Mouse (Mus musculus): Measurements from ENCODE around the gene Meltf. TPM values are rescaled to one million over a fixed set of nuclear protein-coding genes. Genes with fewer than 3 reads are reported as not detected.

Gene Meltf
- polyA plus RNA-seq, 1 experiment = not detected

DNA sequence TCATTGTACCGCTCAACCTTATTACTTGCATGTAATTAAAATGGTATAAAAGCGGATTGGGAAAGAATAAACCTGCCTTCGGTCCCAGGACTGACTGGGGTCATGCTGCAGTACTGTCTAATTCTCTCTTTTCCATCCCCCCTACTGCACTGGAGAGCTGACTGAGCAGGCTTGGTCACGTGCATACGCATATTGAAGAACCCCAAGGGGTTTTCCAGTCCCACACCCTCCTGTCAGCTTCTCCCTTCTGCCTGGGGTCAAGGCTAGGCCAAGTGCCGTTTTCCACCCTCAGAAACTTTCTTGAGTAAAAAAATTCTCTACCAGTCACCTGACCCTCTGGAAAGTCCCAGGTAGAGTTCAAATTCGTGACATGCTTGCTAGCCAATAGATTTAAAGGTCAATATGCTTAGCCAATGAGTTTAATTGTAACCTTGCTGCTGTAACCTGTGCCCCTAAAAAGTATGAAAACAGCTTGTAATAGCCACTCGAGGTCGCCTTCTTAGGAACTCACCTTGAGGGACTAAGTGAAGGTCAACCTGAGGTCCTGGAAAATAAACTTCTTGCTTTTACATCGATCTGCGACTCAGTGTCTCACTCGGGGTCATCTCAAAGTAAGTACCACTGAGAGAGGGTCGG, 48.1 kb downstream of the Meltf start:
- Histone ChIP-seq H3K27me3 (ENCODE audit: control insufficient read depth) (peaks cover 7% of the 10 kb centered on the region), H3K36me3 (ENCODE audit: control insufficient read depth) (no peaks in the 10 kb centered on the region), H3K9me3 (ENCODE audit: control insufficient read depth, low read length) (no peaks in the 10 kb centered on the region), H3K4me3 (replicated peaks) (no peak overlapping the region), H3K4me1 (ENCODE audit: control insufficient read depth) (no peaks in the 10 kb centered on the region)
- TF ChIP-seq TAL1 (IDR thresholded peaks at IDR 0.05; ENCODE audit: low read length) = no peak
- no peak for TF ChIP-seq GATA1 (IDR thresholded peaks at IDR 0.05; ENCODE audit: low read length)

DNA sequence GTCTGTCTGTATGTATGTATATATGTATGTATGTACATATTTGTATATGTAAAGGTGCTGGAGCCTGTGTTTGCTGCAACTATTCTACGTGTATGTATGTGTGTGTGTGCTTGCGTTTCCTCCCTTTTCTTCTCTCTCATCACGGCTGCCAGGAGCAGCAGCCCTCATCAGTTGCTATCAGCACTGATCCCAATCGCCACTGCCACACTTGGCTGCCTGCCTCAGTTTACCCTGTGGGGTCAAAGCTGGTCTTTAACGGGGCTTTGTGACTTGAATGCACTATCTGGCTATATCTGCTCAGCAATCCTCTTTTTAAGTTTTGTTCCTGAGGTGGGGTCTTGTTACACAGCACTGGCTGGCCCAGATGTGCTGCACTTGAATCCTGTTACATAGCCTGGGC, 48.8 kb downstream of the Meltf start:
- Histone ChIP-seq H3K9me3 (ENCODE audit: control insufficient read depth, low read length) (no peaks in the 10 kb centered on the region), H3K4me3 (replicated peaks) (no peak overlapping the region), H3K4me1 (ENCODE audit: control insufficient read depth) (no peaks in the 10 kb centered on the region), H3K36me3 (ENCODE audit: control insufficient read depth) (no peaks in the 10 kb centered on the region), H3K27me3 (ENCODE audit: control insufficient read depth) (peaks cover 13% of the 10 kb centered on the region)
- TF ChIP-seq GATA1 (IDR thresholded peaks at IDR 0.05; ENCODE audit: low read length) = no peak
- no peak for TF ChIP-seq TAL1 (IDR thresholded peaks at IDR 0.05; ENCODE audit: low read length)

DNA sequence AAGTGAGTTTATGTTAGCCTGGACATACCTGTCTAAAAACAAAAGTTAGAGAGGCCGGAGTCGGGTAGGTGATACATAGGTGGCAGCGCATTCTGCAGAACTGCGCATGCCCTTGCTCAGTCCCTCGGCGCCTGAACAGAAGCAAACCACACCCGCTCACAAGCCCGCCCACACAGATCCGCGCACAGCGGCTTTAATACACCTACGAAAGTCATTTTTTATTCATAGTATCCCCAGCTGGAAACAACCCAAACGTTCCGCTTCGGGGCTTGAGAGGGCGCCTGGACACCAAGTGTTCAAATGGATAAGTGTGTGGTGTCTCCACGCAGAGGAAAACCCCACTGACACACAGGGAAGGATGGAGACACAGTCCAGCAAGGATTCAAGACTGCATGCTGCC, 52.7 kb downstream of the Meltf start:
- no peak for TF ChIP-seq GATA1 (IDR thresholded peaks at IDR 0.05; ENCODE audit: low read length)
- TF ChIP-seq TAL1 (IDR thresholded peaks at IDR 0.05; ENCODE audit: low read length) = no peak
- H3K4me1 ChIP-seq (ENCODE audit: control insufficient read depth) = peaks cover 15% of the 10 kb centered on the region
- peaks cover 52% of the 10 kb centered on the region for H3K27me3 ChIP-seq (ENCODE audit: control insufficient read depth)
- H3K4me3 ChIP-seq (replicated peaks) = no peak overlapping the region
- H3K9me3 ChIP-seq (ENCODE audit: control insufficient read depth, low read length) = peaks cover 9% of the 10 kb centered on the region; the same call in 1 of the 2 replicates
- H3K36me3 ChIP-seq (ENCODE audit: control insufficient read depth) = no peaks in the 10 kb centered on the region

DNA sequence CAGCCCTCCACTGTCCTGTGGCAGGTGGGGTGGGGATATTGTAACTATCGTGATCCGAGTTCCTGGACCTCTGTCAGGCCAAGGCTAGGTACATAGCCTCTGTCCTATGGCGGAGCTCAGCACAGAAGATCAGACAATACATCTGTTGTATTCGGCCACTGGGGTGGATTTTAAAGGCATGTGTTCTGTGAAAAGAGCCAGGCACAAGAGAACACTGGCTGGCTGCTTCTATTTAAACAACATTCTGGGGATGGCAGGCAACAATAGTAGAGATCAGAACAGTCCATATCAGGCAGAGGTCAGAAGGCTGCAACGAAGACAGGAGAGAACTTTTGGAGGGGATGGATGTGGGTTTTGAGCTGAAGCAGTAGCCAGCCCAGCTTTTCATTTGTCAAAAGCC, 53.6 kb downstream of the Meltf start:
- TF ChIP-seq GATA1 (IDR thresholded peaks at IDR 0.05; ENCODE audit: low read length) (no peak), TAL1 (IDR thresholded peaks at IDR 0.05; ENCODE audit: low read length) (no peak)
- Histone ChIP-seq H3K4me3 (replicated peaks) (no peak overlapping the region), H3K27me3 (ENCODE audit: control insufficient read depth) (peaks cover 59% of the 10 kb centered on the region), H3K9me3 (ENCODE audit: control insufficient read depth, low read length) (peaks cover 14% of the 10 kb centered on the region), H3K36me3 (ENCODE audit: control insufficient read depth) (no peaks in the 10 kb centered on the region), H3K4me1 (ENCODE audit: control insufficient read depth) (peaks cover 15% of the 10 kb centered on the region)

DNA sequence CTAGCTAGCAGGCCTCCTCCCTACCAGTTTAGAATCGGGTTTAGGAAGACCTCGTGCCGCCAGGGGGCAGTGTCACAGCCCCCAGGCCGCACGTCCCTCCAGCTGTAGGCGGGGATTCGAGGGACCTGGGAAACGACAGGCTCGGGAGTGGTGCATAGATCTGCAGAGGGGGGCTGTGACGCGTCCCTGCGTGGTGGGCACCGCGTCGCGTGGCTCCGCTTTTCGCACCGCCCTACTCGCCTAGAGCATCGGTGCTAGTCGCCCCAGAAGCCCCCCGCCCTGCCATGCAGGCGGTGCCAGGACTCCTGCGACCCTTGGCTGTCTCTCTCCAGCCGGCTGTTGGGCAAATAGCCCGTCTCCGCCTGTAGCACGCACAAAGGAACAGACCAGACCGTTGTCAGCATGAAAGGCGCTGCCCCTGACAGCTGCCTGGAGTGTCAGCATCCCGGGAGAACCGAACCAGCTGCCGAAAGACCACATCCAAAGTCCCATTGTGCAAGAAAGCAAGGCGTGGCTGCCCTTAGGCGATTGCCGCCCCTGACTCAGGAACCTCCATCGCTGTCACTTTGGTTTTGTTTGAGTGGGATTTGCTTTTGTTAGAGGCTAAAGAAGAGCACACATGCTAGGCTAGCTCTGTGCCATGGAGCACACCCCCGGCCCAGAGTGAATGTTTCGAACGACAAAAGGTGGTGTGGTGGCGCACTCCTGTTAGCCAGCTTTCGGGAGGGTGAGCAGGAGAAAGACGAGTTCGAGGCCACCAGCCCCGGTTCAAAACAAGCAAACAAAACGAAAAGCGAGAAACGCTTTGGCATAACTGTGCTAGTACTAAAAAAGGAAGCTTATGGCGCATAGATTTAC, 54.5 kb downstream of the Meltf start:
- peaks cover 15% of the 10 kb centered on the region for H3K4me1 ChIP-seq (ENCODE audit: control insufficient read depth)
- peaks cover 62% of the 10 kb centered on the region for H3K27me3 ChIP-seq (ENCODE audit: control insufficient read depth)
- no peaks in the 10 kb centered on the region for H3K36me3 ChIP-seq (ENCODE audit: control insufficient read depth)
- H3K4me3 ChIP-seq (replicated peaks) = peak overlapping the region; percentile 46
- peaks cover 14% of the 10 kb centered on the region for H3K9me3 ChIP-seq (ENCODE audit: control insufficient read depth, low read length)
- TF ChIP-seq GATA1 (IDR thresholded peaks at IDR 0.05; ENCODE audit: low read length) (no peak), TAL1 (IDR thresholded peaks at IDR 0.05; ENCODE audit: low read length) (no peak)

DNA sequence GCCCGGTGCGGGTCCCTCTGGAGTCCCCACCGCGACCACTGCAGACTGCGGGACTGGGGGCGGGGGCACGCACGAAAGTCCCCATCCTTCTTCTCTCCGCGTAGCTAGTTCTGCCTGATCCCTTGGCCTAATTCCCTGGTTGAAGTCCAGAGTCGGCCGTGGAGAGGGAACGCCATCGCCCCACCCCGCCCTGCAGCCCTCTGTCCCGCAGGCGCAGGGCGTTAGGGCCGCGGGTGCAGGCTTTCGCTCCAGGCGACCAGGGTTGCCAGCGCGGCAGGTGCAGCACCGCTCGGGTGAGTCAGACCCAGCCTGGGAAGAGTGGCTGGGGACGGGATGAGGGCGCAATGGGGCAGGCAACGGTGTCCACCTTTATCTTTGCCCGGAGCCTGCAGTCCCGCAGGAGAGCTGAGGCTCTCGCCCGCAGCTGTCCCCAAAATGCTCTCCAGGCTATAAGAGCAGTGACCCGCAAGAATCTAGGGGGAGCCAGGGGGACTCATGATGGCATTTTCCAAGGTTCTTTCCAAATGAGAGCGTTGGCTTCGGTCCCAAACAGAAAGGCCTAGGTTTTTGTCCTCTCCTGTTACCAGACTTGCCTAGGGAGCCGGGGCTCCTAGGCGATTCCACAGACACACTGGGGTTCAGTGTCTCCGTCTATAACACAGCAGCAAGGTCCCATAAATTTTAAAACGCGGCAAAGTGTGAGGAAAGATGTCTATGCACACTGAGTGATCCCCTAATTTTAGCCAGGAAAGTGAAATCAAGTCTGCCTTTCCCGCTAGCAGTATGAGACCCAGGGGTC, 55.3 kb downstream of the Meltf start, which contains the start of gene Pigz:
Pigz (plus strand) TSS at position 101 of the 799 bp plus-strand sequence.
- Histone ChIP-seq H3K4me3 (replicated peaks) (peak within 1 kb of the TSS; percentile 46), H3K36me3 (ENCODE audit: control insufficient read depth) (no peaks in the 10 kb centered on the region), H3K4me1 (ENCODE audit: control insufficient read depth) (peaks cover 15% of the 10 kb centered on the region), H3K27me3 (ENCODE audit: control insufficient read depth) (peaks cover 62% of the 10 kb centered on the region), H3K9me3 (ENCODE audit: control insufficient read depth, low read length) (peaks cover 14% of the 10 kb centered on the region)
- no peak for TF ChIP-seq GATA1 (IDR thresholded peaks at IDR 0.05; ENCODE audit: low read length)

DNA sequence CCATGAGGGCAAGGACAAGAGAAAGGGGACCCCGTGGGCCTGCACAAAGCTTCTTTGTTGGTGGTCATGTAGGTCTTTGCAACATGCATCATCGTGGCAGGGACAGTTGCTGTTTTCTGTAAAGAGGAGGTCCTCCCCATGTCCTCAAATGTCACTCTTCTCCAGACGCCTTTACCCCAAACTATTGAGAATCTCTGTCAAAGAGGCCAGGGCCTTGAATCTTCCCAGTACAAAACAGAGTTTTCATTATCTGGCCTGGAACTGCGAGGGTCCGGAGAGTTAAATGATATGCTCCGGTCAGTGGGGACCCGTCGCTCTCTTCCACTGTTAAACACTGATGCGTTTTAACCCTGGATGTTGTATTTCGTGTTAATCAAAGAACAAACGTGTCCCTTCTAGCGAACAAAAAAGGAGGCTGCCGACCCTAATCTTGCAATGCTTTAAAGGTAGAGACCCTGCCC, 56.0 kb downstream of the Meltf start:
- H3K27me3 ChIP-seq (ENCODE audit: control insufficient read depth) = peaks cover 64% of the 10 kb centered on the region
- no peaks in the 10 kb centered on the region for H3K36me3 ChIP-seq (ENCODE audit: control insufficient read depth)

DNA sequence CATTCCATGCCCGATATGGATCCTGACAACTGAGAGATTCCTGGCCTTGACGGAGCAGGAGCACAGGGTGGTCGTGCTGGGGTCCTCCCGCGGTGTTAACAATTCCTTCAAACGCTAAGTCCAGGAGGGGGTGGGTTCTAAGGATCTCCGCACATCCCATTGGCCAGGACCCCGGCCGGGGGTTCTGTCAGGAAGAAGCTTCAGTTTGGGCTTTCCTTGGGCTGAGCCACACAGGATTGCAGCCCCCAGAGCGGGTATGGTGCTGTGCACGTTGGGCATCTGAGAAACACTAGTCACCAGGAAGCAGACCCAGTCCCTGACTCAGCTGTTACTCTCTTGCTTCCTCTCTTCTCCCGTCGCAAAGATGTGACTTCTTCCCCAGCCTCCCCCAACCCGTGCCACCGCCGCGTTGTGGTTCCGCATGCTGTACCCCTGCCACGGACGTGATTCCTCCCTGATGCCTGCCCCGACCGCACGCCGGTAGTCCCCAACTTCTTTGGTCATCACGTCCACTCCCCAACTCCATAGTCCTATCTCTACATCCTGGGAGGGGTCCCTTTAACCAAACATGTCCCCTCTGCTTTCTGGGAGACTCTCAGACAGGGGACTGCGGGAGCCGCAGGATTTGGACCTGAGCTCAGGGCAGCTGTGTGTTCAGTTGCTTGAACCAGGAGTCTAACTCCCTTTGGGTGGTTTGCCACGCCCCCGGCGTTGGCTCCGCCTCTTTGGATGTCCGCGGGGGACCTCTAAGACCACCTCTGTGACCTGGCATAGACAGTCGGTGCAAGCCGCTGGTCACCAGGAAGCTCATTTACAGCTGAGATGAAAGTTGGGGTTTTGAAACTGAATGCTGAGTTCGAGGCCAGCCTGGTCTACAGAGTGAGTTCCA, 56.7 kb downstream of the Meltf start:
- Histone ChIP-seq H3K4me3 (replicated peaks) (no peak overlapping the region), H3K9me3 (ENCODE audit: control insufficient read depth, low read length) (peaks cover 14% of the 10 kb centered on the region), H3K36me3 (ENCODE audit: control insufficient read depth) (no peaks in the 10 kb centered on the region), H3K27me3 (ENCODE audit: control insufficient read depth) (peaks cover 62% of the 10 kb centered on the region), H3K4me1 (ENCODE audit: control insufficient read depth) (peaks cover 15% of the 10 kb centered on the region)
- TF ChIP-seq GATA1 (IDR thresholded peaks at IDR 0.05; ENCODE audit: low read length) (no peak), TAL1 (IDR thresholded peaks at IDR 0.05; ENCODE audit: low read length) (no peak)

More for the DNA sequence above, 56.0 kb downstream of the Meltf start:
- peaks cover 14% of the 10 kb centered on the region for H3K9me3 ChIP-seq (ENCODE audit: control insufficient read depth, low read length)
- H3K4me3 ChIP-seq (replicated peaks) = no peak overlapping the region
- H3K4me1 ChIP-seq (ENCODE audit: control insufficient read depth) = peaks cover 15% of the 10 kb centered on the region
- TF ChIP-seq TAL1 (IDR thresholded peaks at IDR 0.05; ENCODE audit: low read length) (no peak), GATA1 (IDR thresholded peaks at IDR 0.05; ENCODE audit: low read length) (no peak)

Measured in erythroblast, embryonic 14.5 days (primary cell).